Mouse (Mus musculus): ENCODE results near the gene Doc2b.

The Doc2b gene

DNA sequence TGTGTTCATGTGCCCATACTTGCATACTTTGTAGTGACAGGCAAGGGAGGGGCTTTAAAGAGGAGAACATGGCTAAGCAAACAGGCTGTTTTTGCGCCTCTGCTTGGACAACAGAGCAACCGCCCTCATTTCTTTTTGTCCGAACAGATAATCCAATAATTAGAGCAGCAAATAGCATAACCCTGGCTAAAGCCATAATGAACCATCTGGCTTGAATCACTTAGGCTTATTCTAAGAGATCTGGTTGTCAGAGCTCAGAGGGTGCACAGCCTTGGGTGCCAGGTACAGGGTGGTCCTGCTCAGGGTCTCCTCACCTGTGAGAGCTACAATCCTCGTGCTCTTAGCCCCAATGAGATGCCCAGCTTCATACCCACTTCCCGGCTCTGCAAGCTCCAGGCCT, 2.5 kb downstream of the Doc2b start:
- no peak for DNase-seq (ENCODE audit: low read depth)

DNA sequence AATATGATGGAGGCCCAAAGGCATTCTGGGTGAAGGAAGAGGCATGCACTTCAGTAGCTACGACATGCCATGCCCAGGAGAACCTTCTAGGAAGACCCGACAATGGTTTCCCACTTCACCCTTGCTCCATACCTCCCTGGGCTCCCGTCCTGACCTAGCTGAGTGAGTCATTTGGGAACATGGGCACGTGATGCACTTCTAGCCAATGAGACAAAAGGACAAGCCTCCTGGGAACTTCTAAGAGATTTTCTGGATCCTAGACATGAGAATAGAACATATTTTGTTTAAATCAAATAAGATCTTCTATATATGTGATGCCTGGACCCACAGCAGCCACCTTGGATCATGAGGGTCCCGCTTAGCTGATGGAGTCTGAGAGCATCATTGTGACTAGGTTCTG, 3.3 kb downstream of the Doc2b start:
- no peak for DNase-seq (ENCODE audit: low read depth)

DNA sequence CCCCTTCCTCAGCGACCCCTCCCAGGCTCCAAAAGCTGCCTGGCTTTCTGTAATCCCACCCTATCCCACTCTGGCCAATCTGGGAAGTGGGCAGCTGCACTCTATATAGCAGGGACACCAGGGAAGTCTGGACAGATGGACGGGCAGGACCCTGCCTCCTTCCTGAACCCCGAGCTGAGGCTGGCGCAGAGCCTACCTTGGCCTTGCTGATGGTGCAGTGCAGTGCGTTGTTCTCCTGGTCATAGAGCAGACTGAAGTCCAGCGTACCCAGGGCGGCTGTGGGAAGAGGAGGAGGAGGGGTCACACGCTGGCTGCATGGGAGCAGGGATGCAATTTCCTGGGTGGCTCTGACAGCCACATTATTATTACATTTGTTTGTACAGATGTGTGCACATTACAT, 10.0 kb downstream of the Doc2b start:
- no peak for DNase-seq (ENCODE audit: low read depth)

DNA sequence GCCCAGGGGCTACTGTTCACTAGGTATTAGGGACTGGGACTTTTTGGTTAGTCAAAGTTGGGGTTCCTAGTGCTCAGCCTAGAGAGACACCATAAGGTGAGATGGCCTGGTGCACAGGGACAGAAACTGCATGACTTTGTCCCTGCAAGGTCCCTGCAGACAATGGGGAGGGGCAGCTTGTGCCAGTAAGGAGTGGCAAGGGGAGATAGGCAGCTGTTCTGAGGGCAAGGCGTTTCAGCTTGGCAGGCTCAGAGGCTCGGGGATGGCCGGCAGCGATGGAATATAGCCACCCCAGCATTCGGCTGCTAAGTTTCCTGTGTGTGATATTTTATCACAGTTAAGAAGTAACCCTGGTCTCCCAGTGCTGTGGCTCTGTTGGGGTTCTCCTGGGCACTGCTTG, 12.1 kb downstream of the Doc2b start:
- DNase-seq (ENCODE audit: low read depth), result no peak

DNA sequence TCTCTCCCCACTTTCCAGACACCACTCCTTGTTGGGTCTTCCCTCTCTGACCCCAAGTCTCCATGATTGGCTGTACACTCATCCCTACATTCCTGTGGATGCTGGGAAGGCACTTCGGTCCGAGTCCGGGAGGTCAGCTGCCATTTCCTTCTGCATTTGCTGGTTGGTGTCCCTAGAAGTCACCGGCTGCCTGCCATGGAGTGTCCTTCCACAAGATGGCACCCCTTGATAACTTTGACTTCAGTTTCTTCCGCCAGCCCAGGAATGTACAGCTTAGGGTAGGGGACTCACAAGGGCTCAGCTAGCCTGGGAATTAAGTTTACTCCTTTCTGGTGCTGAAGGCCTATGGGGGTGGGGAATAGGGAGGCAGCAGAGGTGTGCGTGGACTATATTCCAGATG, 13.9 kb downstream of the Doc2b start:
- peak; percentile 71 for DNase-seq (ENCODE audit: low read depth)

DNA sequence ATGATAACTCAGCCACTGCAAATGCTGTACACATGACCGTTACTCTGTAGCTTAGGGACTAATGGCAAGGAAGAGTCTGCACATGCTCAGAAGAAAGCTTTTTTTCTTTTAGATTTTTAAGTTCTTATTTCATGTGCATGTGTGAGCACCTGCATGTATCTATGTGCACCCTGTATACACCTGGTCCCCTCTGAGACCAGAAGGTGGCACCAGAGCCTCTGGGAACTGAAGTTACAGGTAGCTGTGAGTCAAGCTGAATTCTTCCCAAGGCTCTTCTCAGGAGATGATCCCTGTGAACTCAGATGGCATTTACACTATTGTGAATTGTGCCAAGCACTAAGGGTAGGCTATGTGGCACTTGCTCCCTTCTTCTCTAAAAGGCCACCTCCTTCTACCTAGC, 19.9 kb downstream of the Doc2b start:
- DNase-seq (ENCODE audit: low read depth), result no peak

DNA sequence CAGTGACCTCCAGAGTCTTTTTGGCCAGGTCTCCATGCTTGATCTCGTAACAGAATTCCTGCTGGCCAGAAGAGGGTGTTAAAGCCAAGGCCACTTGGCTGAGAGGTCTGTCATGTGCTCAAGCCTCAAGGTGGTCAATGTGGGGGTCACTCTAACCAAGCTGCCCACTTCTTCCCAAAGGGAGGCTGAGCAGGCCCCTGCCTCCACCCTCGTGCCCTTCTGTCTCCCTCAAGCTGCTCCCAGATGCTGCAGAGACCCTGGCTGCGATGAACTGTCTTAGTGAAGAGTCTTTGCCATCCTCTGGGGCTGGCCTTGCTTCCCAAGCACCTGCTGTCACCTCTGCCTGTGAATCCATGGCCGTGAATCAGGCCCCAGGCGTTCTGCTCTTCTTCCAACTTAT, 23.3 kb downstream of the Doc2b start:
- DNase-seq (ENCODE audit: low read depth), result no peak

DNA sequence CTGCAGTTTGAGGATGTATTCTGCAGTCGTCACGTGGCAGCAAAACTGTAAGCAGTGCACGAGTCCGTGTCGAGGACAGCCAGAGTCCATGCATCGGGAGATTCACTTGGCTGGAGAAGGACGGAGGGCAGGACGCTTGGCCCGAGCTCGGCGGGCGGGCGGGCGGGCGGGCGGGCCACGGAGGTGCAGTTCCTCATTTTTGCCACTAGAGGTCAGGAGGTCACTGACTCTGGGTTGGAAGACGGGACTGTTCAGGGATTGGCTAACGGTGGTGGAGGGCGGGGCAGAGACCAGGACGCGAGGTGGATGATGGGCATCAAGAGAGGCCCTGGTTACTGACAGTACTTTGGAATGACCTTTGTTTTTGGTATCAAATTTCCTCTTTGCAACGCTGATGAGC, 26.6 kb downstream of the Doc2b start:
- DNase-seq (ENCODE audit: low read depth), result peak; percentile 88

DNA sequence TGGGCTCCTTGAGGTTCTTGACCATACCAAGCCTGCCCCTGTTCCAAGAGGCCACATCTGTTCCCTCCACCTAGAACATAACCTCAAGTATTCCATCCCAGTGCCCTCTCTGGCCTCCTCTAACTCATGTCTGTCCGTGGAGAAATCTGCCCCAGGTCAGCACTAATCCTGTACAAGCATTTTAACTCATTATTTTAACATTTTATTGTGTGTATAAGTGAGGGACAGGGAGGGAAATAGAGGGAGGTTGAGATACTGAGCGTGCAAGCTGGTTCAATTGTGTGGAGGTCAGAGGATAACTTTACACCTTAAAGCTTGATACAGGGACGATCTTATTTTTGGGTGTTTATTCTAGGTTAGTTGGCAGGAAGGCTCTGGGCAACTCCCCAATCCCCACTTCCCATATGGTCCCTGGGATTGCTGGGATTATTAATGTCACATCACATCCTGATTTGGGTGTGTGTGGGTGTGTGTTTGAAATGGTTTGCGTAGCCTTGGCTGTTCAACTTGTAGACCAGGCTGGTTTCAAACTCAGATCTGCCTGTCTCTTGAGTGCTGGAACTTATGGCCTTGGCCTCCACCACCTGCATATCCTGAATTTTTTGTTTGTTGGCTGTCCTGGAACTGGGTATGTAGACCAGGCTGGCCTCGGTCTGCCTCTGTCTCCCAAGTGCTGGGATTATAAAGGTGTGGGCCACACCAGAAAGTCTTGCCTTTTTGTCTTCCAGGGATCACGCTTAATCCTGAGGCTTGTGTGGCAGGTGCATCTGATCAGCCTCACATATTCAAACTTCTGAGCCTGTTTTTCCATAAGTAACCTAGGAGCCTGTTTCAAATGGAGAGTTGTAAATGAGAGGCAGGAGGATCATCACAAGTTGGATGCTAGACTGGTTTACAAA, 27.5 kb downstream of the Doc2b start:
- DNase-seq (ENCODE audit: low read depth), result no peak

DNA sequence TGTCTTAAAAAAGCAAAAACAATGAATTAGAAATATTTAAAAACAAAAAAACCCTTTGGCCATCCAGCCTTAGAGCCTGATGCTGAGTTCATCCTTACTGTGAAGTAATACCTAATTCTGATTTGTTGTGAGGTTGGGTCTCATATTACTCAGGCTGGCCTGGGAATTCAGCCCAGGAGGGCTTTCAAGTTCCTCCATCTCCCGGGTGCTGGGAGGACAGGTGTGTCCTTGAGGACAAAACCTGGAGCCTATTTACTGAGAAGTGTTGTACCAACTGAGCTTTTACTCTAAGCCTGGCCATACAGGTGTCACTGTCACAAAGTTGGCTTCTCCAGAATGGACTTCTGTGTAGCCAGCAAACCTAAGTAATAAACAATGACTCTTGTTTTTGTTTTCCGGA, 28.8 kb downstream of the Doc2b start:
- DNase-seq (ENCODE audit: low read depth), result no peak

DNA sequence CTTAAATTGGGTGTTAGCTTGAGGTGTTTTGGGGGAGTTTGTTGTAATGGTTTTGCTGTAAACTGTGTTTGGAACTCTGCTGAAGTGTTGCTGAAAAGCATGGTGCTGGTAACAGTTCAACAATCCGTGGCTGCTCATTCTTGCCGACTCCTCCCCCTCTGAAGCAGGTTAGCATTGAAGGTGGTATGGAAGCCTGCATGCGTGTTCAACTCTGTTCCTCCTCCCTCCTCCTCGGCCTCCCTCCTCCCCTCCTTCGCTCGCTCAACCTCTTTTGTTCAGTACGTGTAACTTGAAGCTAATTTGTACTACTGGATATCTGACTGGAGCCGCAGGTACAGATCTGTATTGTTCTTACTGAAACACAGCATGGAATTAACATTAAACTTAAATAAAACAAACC, 30.7 kb downstream of the Doc2b start:
- no peak for DNase-seq (ENCODE audit: low read depth)

DNA sequence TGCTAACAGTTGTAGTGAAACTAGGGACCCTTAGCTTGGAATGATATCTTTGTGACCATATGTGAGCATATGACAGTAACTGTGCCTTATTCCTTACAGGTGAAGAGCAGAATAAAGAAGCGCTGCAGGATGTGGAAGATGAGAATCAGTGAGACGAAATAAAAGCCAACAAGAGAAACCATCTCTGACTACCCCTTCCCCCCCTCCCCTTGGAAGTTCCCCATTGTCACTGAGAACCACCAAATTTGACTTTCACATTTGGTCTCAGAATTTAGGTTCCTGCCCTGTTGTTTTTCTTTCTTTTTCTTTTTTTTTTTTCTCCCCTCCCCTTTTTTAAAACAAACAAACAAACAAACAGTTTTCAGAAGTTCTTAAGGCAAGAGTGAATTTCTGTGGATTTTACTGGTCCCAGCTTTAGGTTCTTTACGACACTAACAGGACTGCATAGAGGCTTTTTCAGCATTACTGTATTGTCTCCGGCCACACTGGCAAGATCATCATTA, 31.3 kb downstream of the Doc2b start:
- DNase-seq (ENCODE audit: low read depth), result no peak

DNA sequence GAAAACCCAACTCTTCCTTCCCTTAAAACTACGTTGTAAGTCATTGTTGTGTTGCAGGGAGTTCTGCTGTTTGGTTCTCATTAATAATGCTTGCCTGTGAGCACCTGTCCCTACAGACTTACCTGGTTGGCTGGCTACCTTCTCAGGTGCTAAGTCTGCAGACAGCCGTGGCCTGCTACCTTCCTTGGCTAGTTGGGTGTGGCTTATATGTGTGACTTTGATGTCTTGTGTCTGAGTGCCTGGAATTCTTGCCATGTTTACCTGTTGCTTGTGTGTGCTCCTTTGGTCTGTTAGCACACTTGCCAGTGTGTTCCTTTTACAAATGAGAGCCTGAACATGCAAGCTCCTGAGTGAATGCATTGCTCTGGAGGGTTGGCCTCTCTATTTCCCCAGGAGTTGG, 33.1 kb downstream of the Doc2b start:
- DNase-seq (ENCODE audit: low read depth), result no peak

DNA sequence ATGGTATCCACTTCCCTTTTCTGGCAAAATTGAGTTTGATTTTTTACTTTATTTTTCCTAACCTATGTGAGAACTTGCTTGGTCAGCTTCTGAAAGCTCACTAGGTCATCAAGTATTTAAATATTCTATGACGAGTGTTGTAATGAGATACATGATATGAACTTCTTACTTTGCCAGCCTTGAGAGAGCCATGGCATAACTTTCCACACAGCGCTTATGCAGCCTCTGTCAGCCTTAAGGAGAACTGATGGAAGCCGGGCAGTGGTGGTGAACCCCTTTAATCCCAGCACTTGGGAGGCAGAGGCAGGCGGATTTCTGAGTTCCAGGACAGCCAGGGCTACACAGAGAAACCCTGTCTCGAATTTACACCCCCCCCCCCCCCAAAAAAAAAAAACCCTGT, 35.1 kb downstream of the Doc2b start:
- no peak for DNase-seq (ENCODE audit: low read depth)

DNA sequence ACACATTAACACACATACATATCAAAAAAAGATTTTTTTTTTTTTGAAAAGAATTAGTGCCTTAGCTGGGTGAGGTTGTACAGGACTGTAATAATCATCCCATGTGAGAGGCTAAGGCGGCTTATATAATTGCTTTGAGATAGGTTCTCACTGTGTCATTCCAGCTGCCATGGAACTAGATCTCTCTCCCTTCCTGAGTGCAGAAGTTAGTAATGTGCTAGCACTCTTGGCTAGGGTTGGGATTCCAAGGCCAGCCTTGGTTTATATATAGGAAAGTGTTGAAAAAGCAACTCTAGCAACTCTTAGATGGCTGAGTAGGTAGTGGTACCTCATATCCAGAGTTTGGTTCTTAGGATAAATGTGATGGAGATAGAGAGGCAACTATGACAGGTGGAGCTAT, 37.3 kb downstream of the Doc2b start:
- DNase-seq (ENCODE audit: low read depth), result no peak

DNA sequence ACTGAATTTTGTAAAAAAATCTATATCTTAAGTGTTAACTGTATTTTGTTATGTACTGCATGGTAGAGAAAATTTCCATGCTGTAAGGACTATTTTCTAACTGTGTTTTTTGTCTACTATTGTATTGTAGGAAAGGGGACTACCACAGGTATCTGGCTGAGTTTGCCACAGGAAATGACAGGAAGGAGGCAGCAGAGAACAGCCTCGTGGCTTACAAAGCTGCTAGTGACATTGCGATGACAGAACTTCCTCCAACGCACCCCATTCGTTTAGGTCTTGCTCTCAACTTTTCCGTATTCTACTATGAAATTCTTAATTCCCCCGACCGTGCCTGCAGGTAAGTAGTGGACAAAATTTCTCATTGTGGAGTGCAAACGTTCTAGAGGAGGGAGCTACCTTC, 39.2 kb downstream of the Doc2b start:
- DNase-seq (ENCODE audit: low read depth), result peak; percentile 55

DNA sequence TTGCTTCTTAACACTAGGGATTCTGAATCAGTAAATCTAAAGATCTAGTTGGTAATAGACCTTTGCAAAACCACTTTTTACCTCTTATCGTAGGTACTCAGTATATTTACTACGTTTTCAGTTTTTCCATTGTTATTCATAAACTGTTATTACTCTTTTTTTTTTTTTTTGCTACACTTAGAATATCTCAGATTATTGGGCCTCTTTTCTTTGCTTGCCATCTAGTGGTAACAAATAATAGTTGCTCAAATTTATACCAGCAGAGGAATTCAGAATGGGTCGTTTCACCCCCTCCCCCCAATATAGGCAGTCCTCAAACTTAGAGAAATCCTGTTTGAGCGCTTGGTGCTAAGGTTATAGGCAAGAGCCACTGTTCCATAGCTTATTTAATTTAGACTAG, 44.8 kb downstream of the Doc2b start:
- DNase-seq (ENCODE audit: low read depth), result no peak

DNA sequence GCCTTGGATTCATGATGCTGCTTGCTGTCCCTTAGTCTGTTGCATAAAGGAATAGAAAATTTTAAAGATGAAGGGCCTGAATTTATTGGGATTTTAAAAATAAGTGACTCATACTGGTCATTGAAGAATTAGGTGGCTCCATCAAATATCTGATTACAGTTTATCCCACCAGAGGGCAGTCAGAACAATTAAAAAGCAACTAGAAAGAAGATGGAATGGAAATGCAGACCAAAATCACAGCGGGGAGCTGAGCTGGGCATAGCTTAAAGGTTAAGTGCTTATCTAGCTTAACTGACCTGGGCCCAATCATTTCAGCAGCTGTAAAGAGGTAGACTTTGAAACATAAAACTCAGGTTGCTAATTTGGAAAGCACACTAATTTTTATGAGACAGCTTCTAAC, 45.3 kb downstream of the Doc2b start:
- DNase-seq (ENCODE audit: low read depth), result no peak

DNA sequence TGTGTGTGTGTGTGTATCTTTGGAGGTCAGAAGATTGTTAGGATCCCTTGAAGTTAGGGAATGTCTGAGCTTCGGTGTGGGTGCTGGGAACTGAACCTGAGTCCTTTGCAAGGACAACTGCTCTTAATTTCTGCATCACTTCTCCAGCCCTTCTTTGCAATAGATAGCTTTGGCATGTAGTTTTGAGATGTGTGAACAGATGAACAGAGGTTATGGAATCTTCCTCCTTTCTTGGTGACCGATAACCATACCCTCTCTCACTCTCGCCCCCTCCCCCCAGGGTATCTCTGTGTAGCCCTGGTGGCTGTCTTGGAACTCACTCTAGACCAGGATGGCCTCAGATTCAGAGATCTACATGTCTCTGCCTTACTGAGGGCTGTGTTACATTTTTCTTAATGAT, 51.1 kb downstream of the Doc2b start:
- no peak for DNase-seq (ENCODE audit: low read depth)

DNA sequence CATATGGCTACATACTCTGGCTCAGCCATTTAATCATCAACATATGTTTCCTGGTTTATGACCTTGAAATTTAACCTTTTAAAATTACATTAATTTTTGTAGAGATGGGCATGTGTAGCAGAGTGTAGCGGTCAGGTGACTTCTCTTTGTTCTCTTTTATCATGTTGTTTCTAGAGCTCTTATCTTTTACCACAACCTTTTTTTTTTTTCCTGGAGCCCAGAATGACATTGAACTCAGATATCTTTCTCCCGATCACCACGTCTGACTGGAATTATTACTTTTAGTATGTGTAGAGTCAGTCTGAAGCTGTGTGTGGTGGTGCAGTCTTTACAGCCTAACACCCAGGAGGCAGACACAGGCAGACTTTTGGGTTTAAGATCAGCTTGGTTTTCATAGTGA, 54.2 kb downstream of the Doc2b start:
- peak; percentile 67 for DNase-seq (ENCODE audit: low read depth)

DNA sequence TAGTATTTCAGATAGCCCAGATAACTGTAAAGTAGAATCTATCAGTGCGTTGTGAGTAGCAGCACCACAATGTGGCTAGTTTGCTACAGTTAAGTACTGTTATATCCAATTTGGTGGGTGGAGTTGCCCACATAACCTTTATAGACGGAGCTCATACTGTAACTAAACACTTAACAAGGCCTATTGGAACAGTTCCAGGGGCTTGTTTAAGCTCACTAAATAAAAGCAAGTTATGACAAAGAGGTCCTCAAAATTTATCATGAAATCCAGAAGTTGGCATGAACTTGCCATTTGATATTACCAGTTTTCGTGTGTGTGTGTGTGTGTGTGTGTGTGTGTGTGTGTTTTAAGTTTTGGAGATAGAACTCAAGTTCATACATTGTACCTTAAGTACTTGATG, 55.6 kb downstream of the Doc2b start:
- DNase-seq (ENCODE audit: low read depth), result no peak

DNA sequence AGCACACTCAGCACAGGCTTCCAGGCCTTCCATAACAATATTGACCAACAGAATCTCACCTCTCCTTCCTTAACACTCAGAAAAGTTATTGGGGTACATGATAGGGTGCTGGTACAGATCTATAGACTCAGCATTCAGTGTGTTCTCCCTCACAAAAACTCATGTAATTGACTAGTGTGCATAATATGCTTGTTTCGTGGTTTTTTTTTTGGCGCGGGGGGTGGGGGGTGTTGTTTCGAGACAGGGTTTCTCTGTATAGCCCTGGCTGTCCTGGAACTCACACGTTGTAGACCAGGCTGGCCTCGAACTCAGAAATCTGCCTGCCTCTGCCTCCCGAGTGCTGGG, 57.4 kb downstream of the Doc2b start:
- no peak for DNase-seq (ENCODE audit: low read depth)

DNA sequence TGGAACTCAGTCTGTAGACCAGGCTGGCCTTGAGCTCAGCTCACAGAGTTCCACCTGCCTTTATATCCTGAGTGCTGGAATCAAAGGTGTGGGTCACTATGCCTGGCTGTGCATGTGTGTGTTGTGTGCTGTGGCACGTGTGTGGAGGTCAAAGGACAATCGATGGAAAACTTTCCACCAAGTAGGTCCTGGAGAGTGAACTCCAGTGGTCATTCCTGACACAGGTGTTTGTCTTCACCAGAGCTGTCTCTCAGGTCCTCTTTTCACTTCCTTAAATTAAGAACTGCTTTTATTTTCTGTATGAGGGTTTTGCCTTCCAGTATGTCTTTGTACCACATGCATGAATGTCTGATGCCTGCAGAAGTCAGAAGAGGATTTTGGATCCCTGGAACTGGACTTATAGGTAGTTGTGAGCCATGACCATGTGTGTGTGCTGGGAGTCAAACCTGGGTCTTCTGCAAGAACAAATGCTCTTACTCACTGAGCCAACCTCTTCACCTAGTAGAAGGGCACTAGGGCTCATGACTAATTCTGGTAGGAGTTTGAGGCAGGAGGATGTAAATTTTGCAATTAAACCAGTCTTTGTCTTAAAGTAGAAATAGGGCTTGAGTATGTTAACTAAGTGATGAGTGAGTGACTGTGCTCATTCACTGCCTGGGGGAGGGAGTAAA, 57.9 kb downstream of the Doc2b start:
- peak; percentile 51 for DNase-seq (ENCODE audit: low read depth)

DNA sequence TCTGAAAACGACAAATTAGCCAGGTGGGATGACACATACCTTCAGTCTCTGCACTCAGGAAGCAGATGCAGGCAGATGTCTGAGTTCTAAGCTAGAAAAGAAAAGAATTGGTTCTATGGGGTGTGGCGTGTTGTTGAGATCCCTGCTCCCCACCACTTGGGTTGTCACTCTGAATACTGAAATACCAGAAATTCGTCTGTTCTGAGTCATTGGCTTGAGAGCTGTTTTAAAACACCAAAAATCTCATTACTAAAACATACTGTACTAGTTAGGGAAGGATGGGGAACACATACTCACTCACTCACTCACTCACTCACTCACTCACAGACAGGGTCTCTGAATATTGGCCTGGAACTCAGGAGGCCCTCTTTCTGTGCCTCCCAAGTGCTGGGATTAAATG, 58.9 kb downstream of the Doc2b start:
- DNase-seq (ENCODE audit: low read depth), result no peak
